Mouse (Mus musculus) gastrocnemius, postnatal 10 days (tissue): ENCODE data around the gene Stxbp4. TPM values are rescaled to one million over a fixed set of nuclear protein-coding genes. Genes with fewer than 3 reads are reported as not detected.

Experiments
- DNase-seq: peaks from one replicate; pipeline ENCODE4 v3.0.0; 2021; ENCODE audit warnings: mixed read lengths
- long read RNA-seq, 2 experiments: library from polyadenylated mRNA; stranded (forward); transcript quantifications; one replicate each; pipeline ENCODE4 v2.0.0; 2021
- total RNA-seq, 2 experiments: library from RNA; stranded (reverse); gene quantifications; 2 replicates each; pipeline ENCODE4 v1.2.3; 2021

Gene Stxbp4
- 10 to 100 TPM; 11.4 to 13.5 TPM for total RNA-seq
- long read RNA-seq, experiment 1, partial matches to known transcripts = 2 of 7 reads
- long read RNA-seq, experiment 1, other reads (novel, unspliced or antisense) = 5 of 7 reads
- long read RNA-seq, experiment 2, partial matches to known transcripts = 0 of 1 reads
- long read RNA-seq, experiment 2, other reads (novel, unspliced or antisense) = 1 of 1 reads

- peak; percentile 94 for DNase-seq
These were observed at the start of gene Stxbp4, which contains the start of gene Cox11 for GRCm38 (mm10) chr11:90637440-90638311. TSS of gene Stxbp4 (minus strand) at chr11:90638084. TSS of gene Cox11 (plus strand) at chr11:90638173.

DNA sequence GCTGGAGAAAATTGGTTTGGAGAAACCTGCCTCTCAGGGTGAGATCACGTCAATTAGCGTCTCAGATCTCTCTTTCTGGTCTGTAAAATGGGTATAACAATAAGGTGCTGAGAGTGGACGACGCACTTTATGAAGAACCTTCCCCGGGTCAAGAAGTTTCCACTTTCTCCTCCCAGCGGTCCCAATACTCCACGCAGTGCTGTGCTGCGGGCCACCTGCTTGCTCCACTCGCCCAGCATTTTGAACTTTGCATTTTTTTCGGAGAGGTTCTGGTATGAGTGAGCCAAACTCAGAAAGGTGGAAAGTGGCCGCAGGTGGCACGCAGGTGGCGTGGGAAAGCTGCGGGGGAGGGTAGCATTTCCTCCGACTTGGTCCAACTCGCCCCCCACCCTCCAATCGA lies 49.2 kb upstream of the Stxbp4 start:
- DNase-seq = peak; percentile 12

DNA sequence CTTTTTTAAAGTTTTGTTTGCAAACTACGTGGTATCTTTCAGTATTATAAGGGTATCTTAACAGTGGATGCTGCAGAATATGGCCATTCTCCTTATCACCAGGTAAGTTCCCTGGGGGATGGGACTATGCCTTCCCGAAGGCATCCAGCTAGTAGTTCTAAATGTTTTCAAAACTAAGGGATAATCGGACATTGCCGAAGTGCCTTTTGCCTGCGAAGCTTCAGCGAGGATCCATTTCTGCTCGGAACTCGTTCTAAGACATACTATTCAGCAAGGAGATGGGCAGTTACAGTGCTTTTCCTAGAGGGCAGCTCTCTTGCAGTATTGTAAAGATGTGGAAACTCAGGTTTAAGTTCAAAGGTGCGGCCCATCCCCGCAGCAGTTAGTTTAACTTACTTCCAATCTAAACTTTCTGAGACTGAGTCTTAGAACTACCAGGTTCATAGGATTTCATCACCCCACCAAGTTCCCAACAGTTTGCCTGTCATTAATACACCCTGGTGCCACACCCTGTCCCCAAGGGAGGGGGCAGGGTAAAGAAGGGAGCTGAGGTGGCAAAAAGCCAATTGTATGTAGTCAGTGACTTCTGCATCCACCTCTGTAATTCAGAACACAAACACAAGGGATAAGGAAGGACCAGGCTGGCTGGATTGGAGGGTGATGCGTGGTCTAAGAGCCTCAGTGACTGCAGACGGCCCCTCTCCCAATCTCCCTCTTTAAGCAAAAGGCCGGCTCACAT lies 48.6 kb upstream of the Stxbp4 start:
- DNase-seq = no peak

DNA sequence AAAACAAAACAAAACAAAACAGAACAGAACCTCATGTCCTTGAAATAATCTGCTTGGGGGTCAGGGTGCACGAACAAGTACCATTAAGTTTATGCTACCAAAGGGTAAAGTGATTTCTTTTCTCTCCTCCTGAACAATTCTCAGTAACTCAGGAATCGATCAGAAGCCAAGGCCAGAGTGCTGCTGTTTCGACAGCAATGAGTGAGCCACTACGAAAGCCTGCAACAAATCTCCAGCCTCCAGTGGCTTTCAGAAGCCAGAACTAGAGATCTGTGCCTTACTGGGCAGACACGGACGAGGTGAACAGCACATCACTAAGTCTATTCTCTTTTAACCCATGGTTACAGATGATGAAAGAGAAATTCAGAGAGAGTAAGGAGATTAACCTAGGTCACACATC lies 47.3 kb upstream of the Stxbp4 start:
- no peak for DNase-seq

GRCm38 (mm10) chr11:90684765-90685164 lies 46.9 kb upstream of the Stxbp4 start:
- DNase-seq = no peak

- no peak for DNase-seq
These were observed 43.3 kb upstream of the Stxbp4 start for GRCm38 (mm10) chr11:90681171-90681570.

DNA sequence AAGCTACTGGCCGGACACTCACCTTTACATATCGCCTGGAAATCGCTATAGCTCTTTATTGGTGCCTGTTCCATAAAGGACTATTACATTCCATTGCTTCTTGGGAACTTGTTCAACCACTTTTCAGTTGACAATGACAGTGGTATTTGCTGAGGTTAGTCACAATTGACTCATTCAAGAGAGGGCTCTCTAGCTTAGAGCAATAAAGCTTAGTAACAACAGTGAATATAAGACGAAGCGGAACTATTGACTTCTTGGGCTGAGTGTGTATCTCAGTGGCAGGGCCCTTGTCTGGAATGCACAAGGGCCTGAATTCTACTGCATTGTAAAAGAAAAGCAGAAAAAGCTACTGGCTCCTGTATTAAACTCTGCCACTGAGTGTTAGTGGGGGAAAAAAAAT lies 40.7 kb upstream of the Stxbp4 start:
- DNase-seq = no peak

- no peak for DNase-seq
These were observed 39.9 kb upstream of the Stxbp4 start for GRCm38 (mm10) chr11:90677771-90678288.

DNA sequence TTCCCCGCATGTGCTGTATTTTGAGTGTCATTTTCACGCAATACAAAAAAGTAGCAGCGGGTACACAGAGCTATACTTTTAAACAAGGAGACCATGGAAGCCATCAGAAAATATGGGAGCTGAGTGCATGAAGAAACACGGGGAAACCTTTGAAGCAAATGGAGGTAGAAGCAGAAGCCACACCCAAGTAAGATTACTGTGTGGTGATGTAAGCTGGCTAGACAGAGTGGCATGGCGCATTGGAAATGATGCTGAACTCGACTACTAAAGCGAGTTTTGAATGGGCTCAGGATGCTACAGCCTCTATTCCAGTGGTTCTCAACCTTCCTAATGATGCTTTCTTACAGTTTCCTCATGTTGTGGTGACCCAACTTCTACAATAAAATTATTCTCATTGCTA lies 39.1 kb upstream of the Stxbp4 start:
- no peak for DNase-seq

- no peak for DNase-seq
These were observed 37.7 kb upstream of the Stxbp4 start for GRCm38 (mm10) chr11:90675479-90676110.

DNA sequence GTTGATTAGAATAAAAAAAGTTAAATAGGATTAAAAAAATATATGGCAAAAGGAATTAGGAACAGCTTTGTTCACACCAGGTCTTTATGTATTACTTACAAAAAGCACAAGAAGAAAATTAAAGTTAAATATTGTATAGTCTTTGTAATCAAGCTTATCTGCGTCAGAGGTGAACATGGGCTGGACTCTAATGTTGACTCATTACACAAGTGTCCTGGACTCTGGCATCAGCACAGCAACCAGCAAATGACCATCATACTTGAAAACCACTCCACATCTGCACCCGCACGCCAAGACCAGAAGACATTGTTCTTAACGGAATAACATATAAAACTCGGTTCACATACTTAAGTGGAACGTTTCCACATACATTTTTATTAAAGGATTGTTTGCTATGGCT lies 29.4 kb upstream of the Stxbp4 start:
- no peak for DNase-seq

- DNase-seq = no peak
These were observed 29.0 kb upstream of the Stxbp4 start for GRCm38 (mm10) chr11:90666916-90667315.

GRCm38 (mm10) chr11:90666144-90666757 lies 28.4 kb upstream of the Stxbp4 start:
- DNase-seq = no peak

DNA sequence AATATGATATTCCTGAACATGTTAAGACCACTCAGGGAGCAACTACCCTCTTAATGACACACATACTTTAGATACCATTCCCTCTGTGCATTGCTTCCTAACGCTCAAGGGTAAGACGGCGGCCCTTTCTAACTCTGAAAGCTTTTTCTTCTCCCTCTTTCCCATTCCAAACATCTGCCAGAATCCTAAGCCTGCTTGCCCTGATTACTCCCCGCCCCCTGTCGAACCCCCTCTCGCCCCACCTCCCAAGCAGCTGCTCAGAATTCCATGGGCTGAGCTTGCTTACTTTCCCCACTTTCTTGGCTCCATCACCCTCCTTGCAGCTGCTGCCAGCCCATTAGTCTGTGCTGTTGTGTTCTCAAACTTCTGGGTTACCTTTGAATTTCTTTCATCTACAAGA lies 27.3 kb upstream of the Stxbp4 start:
- peak; percentile 34 for DNase-seq

GRCm38 (mm10) chr11:90664345-90664986 lies 26.6 kb upstream of the Stxbp4 start:
- no peak for DNase-seq

- no peak for DNase-seq
These were observed 25.9 kb upstream of the Stxbp4 start for GRCm38 (mm10) chr11:90663618-90664297.

DNA sequence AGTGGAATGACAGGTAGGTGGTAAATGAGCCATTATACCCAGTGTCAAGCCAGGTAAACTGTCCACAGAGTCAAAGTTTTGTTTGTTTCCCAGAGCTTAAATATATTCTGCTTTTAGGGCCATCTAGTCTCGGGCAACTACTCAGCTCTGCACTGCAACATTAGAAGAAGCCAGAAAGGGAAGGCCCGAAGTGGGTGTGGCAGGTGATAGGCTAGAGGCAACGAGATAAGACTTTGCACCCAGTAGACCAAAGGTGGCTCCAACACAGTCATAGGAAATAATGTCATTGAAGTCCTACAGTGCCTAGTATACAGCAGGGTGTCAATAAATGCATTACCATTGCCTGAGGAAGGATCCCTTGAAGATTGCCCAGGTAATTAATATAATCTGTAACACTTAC lies 25.2 kb upstream of the Stxbp4 start:
- no peak for DNase-seq

GRCm38 (mm10) chr11:90660662-90661061 lies 22.8 kb upstream of the Stxbp4 start:
- no peak for DNase-seq

GRCm38 (mm10) chr11:90657527-90657926 lies 19.6 kb upstream of the Stxbp4 start:
- DNase-seq = no peak

DNA sequence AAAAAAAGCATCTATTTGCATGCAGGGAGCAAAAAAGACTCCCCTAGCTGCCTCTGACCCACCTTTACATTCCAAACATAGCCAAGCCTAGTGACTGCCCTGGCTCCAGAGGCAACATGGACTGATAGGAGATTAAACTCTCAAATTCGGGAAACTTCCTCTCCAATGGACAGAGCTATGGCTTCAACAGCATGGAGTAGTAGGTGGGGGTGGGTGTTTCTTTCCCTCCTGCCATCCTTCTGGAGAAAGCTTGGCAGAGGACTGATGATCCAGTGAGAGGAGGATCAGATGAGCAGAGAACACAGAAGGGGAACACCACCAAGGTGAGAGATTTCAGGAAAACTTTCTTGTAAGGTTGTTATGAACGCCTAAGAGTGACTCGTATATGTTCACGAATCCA lies 14.7 kb upstream of the Stxbp4 start:
- DNase-seq = no peak
